8 mouse cellular contexts compared by ENCODE assay signal in genomic region chr1:134909442-134909841, GRCm38 (mm10). TPM values are rescaled to one million over a fixed set of nuclear protein-coding genes. Genes with fewer than 3 reads are reported as not detected.
DNase-seq lines count a peak whose midpoint lies in the region.

No protein-coding gene starts in this region.

- intact Hi-C loops in left cerebral cortex, postnatal 10 days (cut with DNase I) = no loop called here

- peak; percentile 23 for DNase-seq in cerebellum, adult 8-10 months
- no peak for DNase-seq in cerebellum, adult 9-11 months
- DNase-seq in NIH3T3 (ENCODE audit: low read depth) = peak; percentile 78
- peak; percentile 42 to 54 for DNase-seq in heart, adult 9 months (ENCODE audit: low spot score in 2 of 2)
- DNase-seq in left cerebral cortex, postnatal 10 days (ENCODE audit: extremely low spot score in 1 of 2, low spot score in 2 of 2) = peak; percentile 28 to 31
- DNase-seq in adipocyte (ENCODE audit: low spot score) = no peak
- no peak for DNase-seq in c-Kit-positive CD71-positive TER-119-positive erythroid progenitor cells, embryonic 14.5 days (ENCODE audit: low spot score)
- no peak for DNase-seq in spleen, adult 12 weeks (ENCODE audit: low spot score)

RNA-seq across cellular contexts. Expression of gene Ppp1r12b, which starts 46.3 kb away (rescaled TPM):
- 10 to 100 TPM; 75.4 to 78.5 TPM for total RNA-seq in left cerebral cortex, postnatal 10 days (2021)

RNA-seq across cellular contexts. Expression of gene Ube2t, which starts 52.9 kb away (rescaled TPM):
- total RNA-seq in left cerebral cortex, postnatal 10 days (2021) = 1 to 10 TPM; 2.9 to 3.7 TPM

Comparison
In these comparisons a context has a peak if more than half of its experiments do, and no peak if none do; other contexts are left out.
1. DNase-seq: peak in cerebellum, adult 8-10 months (single experiment), NIH3T3 (single experiment), heart, adult 9 months (2 of 2) and left cerebral cortex, postnatal 10 days (2 of 2); none in cerebellum, adult 9-11 months (single experiment), adipocyte (single experiment), c-Kit-positive CD71-positive TER-119-positive erythroid progenitor cells, embryonic 14.5 days (single experiment) and spleen, adult 12 weeks (single experiment).